Mouse (Mus musculus) hindbrain, embryonic 10.5 days (tissue): ENCODE results near the gene Cep97. TPM values are rescaled to one million over a fixed set of nuclear protein-coding genes. Genes with fewer than 3 reads are reported as not detected.
"Not testable (repeated sequence)": the region's sequence is repeated elsewhere in the genome, so short reads cannot be mapped to it uniquely, and the experiment has no call there.

Source experiments
- DNase-seq: peaks from one replicate; pipeline ENCODE4 v3.0.0-alpha.2; 2017; ENCODE audit warnings: low spot score
- H3K27ac ChIP-seq: fragments of 300-500 bp; sonication (generic); 2 replicates; pipeline ENCODE4 v1.5.1; 2016; ENCODE audit warnings: mild to moderate bottlenecking, moderate library complexity
- H3K27me3 ChIP-seq: fragments of 300-500 bp; sonication (generic); 2 replicates; pipeline ENCODE4 v1.6.1; 2016; ENCODE audit warnings: mild to moderate bottlenecking; ENCODE audit not compliant: poor library complexity, insufficient read depth, severe bottlenecking
- H3K36me3 ChIP-seq: fragments of 300-500 bp; sonication (generic); 2 replicates; pipeline ENCODE4 v1.6.1; 2016; ENCODE audit warnings: mild to moderate bottlenecking, moderate library complexity
- H3K4me1 ChIP-seq: fragments of 300-500 bp; sonication (generic); replicated peaks from 2 replicates; pipeline ENCODE4 v1.6.1; 2016; ENCODE audit warnings: mild to moderate bottlenecking
- H3K4me3 ChIP-seq: fragments of 300-500 bp; sonication (generic); 2 replicates; pipeline ENCODE4 v1.5.1; 2016; ENCODE audit warnings: mild to moderate bottlenecking, moderate library complexity
- H3K9me3 ChIP-seq: fragments of 300-500 bp; sonication (generic); 2 replicates; pipeline ENCODE4 v1.6.1; 2016; ENCODE audit warnings: mild to moderate bottlenecking, moderate library complexity
- WGBS: fragments of 180-500 bp; shearing (Covaris S2); methylation state at CpG from one replicate; pipeline ENCODE4 v1.1.7; 2016; 5-methylcytosine and 5-hydroxymethylcytosine counted together
- polyA plus RNA-seq: library from polyadenylated mRNA; unstranded; fragments of >200 nt; fragmentation: Nextera tagmentation; extraction: Ambion mirVana; gene quantifications from 2 replicates; pipeline ENCODE4 v1.2.1, GENCODE M21; 2016

Cep97 gene
- polyA plus RNA-seq, 1 experiment from 2014 or later, result 15.9 TPM

DNA sequence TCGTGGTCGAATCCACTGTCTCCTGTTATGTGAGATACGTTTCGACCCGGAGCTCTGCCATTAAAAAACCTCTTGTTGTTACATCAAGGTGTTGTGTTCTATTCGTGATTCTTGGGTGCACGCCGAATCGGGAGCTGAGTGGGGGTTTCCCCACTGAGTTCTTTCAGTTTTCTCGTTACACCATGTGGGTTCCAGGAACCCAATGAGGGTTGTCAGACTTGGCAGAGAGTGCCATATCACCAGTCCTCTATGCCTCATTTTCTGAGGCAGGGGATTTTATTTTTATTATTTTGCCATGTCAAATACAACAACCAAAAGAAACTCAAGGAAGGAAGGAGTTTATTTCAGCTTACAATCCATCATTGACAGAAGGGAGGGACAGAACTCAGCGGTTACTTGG, 28.4 kb upstream of the Cep97 start:
- not testable (repeated sequence) for H3K4me3 ChIP-seq, DNase-seq, H3K27me3 ChIP-seq, H3K27ac ChIP-seq, H3K4me1 ChIP-seq, H3K9me3 ChIP-seq
- H3K36me3 ChIP-seq, result peaks cover 11% of the 10 kb centered on the region
- WGBS, result 91% methylated on average over 6 of the region's 11 CpGs

DNA sequence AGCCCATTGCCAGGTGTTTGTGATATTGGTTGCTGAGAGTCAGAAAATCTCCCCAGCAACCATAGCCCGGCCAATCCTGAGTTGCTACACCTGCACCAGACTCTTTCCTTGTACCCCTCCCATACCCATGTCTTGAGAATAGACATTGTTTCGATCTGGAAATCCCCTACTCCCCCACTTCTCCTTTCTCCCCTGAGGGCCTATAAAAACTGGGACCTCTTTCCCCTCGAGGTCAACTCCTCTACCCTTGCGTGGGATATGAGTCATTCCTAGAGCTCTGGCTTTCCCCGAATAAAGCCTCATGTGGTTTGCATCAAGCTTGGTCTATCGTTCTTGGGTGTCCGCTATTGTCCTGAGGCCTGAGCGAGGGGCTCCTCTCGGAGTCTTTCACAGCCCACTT, 19.5 kb upstream of the Cep97 start:
- whole genome bisulfite sequencing, result 92% methylated on average over 9 of the region's 9 CpGs
- H3K4me1 ChIP-seq, H3K4me3 ChIP-seq, H3K9me3 ChIP-seq, H3K27me3 ChIP-seq, H3K36me3 ChIP-seq, DNase-seq, H3K27ac ChIP-seq: not testable (repeated sequence)

GRCm38 (mm10) chr16:55952771-55953170, 18.1 kb upstream of the Cep97 start:
- Histone ChIP-seq H3K36me3 (no peaks in the 10 kb centered on the region), H3K27me3 (no peaks in the 10 kb centered on the region), H3K4me1 (no peaks in the 10 kb centered on the region), H3K4me3 (no peak overlapping the region), H3K27ac (no peak overlapping the region), H3K9me3 (no peaks in the 10 kb centered on the region)
- no peak for DNase-seq

GRCm38 (mm10) chr16:55951679-55952327, 17.1 kb upstream of the Cep97 start:
- H3K4me1 ChIP-seq, result no peaks in the 10 kb centered on the region
- H3K27ac ChIP-seq, result no peak overlapping the region
- no peaks in the 10 kb centered on the region for H3K9me3 ChIP-seq
- H3K36me3 ChIP-seq, result no peaks in the 10 kb centered on the region
- H3K27me3 ChIP-seq, result no peaks in the 10 kb centered on the region
- no peak overlapping the region for H3K4me3 ChIP-seq
- no peak for DNase-seq
- 79% methylated on average over 7 of the region's 7 CpGs for WGBS

GRCm38 (mm10) chr16:55950946-55951678, 16.5 kb upstream of the Cep97 start:
- Histone ChIP-seq H3K36me3 (no peaks in the 10 kb centered on the region), H3K27ac (no peak overlapping the region), H3K4me1 (no peaks in the 10 kb centered on the region), H3K4me3 (no peak overlapping the region), H3K27me3 (no peaks in the 10 kb centered on the region), H3K9me3 (no peaks in the 10 kb centered on the region)
- WGBS, result 46% methylated on average over 19 of the region's 19 CpGs
- DNase-seq, result peak; percentile 66

- H3K36me3 ChIP-seq, result no peaks in the 10 kb centered on the region
- H3K27me3 ChIP-seq, result no peaks in the 10 kb centered on the region
- DNase-seq, result no peak
- 67% methylated on average over 3 of the region's 3 CpGs for WGBS
- H3K4me3 ChIP-seq, result no peak overlapping the region
- no peaks in the 10 kb centered on the region for H3K4me1 ChIP-seq
- no peak overlapping the region for H3K27ac ChIP-seq
- H3K9me3 ChIP-seq, result no peaks in the 10 kb centered on the region
Observed at GRCm38 (mm10) chr16:55950462-55950861, 15.8 kb upstream of the Cep97 start.

DNA sequence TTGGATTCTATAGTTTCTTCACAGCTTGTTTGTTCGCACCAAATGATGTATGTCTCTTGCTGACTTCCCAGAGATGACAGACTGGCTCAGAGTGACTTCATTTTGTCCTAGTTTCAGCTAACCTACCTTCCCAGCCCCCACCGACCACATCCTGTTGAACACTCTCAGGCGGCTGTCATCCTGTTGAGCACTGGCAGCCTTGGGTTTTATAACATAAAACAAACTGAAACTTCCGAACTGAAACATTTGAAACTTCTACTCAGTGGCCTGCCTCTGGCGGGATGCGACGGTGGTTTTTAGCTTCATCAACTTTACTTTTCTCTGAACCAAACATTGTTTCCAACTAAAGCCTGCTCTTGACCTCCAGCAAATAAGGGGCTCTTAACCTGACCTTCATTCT, 14.3 kb upstream of the Cep97 start:
- H3K9me3 ChIP-seq, result no peaks in the 10 kb centered on the region
- H3K27me3 ChIP-seq, result no peaks in the 10 kb centered on the region
- 79% methylated on average over 7 of the region's 7 CpGs for WGBS
- H3K4me1 ChIP-seq, result no peaks in the 10 kb centered on the region
- no peak overlapping the region for H3K4me3 ChIP-seq
- H3K27ac ChIP-seq, result no peak overlapping the region
- H3K36me3 ChIP-seq, result no peaks in the 10 kb centered on the region
- no peak for DNase-seq

DNA sequence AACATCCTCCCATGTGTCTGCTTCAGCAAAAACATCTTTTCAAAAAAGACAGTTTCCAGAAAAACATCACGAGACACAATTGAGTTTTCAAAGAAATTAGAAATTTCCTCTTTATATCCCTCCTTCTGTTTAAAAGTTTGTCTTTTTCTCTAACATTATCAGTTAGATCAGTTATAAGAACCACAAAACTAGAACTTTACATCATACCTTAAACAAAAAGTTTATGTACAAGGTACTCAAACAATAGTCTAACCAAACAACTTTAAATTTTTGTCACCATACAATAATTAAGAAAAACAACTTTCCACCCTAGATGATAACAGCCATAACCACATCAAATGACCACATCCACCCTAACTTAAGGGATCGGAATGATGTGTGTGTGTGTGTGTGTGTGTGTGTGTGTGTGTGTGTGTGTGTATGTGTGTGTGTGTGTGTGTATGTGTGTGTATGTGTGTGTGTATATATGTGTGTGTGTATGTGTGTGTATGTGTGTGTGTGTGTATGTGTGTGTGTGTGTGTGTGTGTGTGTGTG, 13.3 kb upstream of the Cep97 start:
- H3K4me3 ChIP-seq, H3K9me3 ChIP-seq, H3K27ac ChIP-seq, H3K27me3 ChIP-seq, H3K36me3 ChIP-seq, H3K4me1 ChIP-seq, DNase-seq: not testable (repeated sequence)
- WGBS, result 90% methylated on average over 2 of the region's 2 CpGs

DNA sequence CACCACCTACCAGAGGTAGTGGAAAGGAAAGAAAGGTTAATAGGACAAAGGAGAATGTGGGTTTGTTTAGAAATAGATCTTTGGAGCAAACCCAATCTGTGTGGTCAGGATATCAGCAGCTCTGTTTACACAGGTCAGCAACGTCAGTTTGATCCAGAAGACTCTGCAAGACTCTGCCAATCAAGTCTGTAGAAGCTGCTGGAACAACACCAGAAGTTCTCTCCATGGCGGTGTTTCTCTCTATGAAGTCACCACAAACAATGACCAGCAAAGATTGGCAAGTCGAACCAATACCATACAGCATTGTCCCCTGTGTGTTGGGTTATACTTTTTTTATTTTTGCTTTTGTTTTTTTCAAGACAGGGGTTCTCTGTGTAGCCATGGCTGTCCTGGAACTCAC, 12.6 kb upstream of the Cep97 start:
- H3K27ac ChIP-seq, result no peak overlapping the region
- WGBS, result 82% methylated on average over 3 of the region's 3 CpGs
- no peaks in the 10 kb centered on the region for H3K27me3 ChIP-seq
- no peak overlapping the region for H3K4me3 ChIP-seq
- no peaks in the 10 kb centered on the region for H3K9me3 ChIP-seq
- no peaks in the 10 kb centered on the region for H3K4me1 ChIP-seq
- H3K36me3 ChIP-seq, result no peaks in the 10 kb centered on the region
- no peak for DNase-seq

DNA sequence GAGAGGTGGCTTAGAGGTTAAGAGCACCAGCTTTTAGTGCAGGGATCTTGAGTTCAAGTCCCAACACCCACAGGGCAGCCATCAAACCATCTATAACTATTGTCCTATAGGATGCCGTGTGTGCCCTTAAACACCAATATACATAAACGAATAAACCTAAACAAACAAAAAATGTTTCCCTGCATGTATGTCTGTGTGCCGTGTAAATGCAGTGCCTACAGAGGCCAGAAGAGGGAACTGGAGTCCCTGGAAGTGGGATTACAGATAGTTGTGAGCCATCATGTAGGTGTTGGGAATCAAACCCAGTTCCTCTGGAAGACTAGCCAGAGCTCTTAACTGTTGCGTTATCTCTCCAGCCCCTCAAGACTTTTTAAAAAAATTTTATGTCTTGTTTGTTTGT, 6.1 kb upstream of the Cep97 start:
- Histone ChIP-seq H3K4me3 (no peak overlapping the region), H3K4me1 (no peaks in the 10 kb centered on the region), H3K36me3 (no peaks in the 10 kb centered on the region), H3K27me3 (no peaks in the 10 kb centered on the region), H3K27ac (no peak overlapping the region), H3K9me3 (no peaks in the 10 kb centered on the region)
- 88% methylated on average over 4 of the region's 4 CpGs for WGBS
- no peak for DNase-seq

- 90% methylated on average over 6 of the region's 6 CpGs for WGBS
- Histone ChIP-seq H3K27me3 (no peaks in the 10 kb centered on the region), H3K9me3 (no peaks in the 10 kb centered on the region), H3K4me1 (no peaks in the 10 kb centered on the region), H3K36me3 (no peaks in the 10 kb centered on the region), H3K27ac (no peak overlapping the region), H3K4me3 (no peak overlapping the region)
- no peak for DNase-seq
Observed at GRCm38 (mm10) chr16:55939703-55940102, 5.0 kb upstream of the Cep97 start.

- Histone ChIP-seq H3K36me3 (no peaks in the 10 kb centered on the region), H3K4me3 (no peak overlapping the region), H3K4me1 (no peaks in the 10 kb centered on the region), H3K27me3 (no peaks in the 10 kb centered on the region), H3K27ac (no peak overlapping the region), H3K9me3 (no peaks in the 10 kb centered on the region)
- no peak for DNase-seq
- WGBS, result 86% methylated on average over 4 of the region's 4 CpGs
Observed at GRCm38 (mm10) chr16:55938761-55939160, 4.1 kb upstream of the Cep97 start.

GRCm38 (mm10) chr16:55933681-55934343, 843 bp downstream of the Cep97 start:
- Histone ChIP-seq H3K27me3 (no peaks in the 10 kb centered on the region), H3K9me3 (no peaks in the 10 kb centered on the region), H3K36me3 (peaks cover 19% of the 10 kb centered on the region), H3K4me1 (no peaks in the 10 kb centered on the region), H3K4me3 (peak overlapping the region; percentile 82), H3K27ac (peak overlapping the region; percentile 93)
- WGBS, result 1% methylated on average over 32 of the region's 32 CpGs
- DNase-seq, result no peak
